16 mouse cellular contexts compared by ENCODE assay signal in genomic region chr9:111425952-111426351, GRCm38 (mm10). TPM values are rescaled to one million over a fixed set of nuclear protein-coding genes. Genes with fewer than 3 reads are reported as not detected.
"Had no signal": no experiment of that assay in that cellular context is flagged by ENCODE, and none has a peak within 500 bp of the region (broad histone marks: within the 10 kb centered on the region; RNA-seq: fewer than 3 reads in every experiment).

No protein-coding gene starts in this region.

- H3K9me3 ChIP-seq: limb, embryonic 10.5 days; liver, embryonic 15.5 days; midbrain, embryonic 15.5 days had no signal

- H3K27ac ChIP-seq: left cerebral cortex, adult 2 months; limb, embryonic 10.5 days; liver, embryonic 15.5 days; midbrain, embryonic 15.5 days had no signal

- H3K4me2 ChIP-seq: liver, embryonic 11.5 days; liver, embryonic 15.5 days; midbrain, embryonic 15.5 days had no signal

- H3K9ac ChIP-seq: liver, embryonic 15.5 days; midbrain, embryonic 15.5 days had no signal

- ATAC-seq: midbrain, embryonic 15.5 days had no signal

- H3K27me3 ChIP-seq: liver, embryonic 15.5 days; midbrain, embryonic 15.5 days had no signal

- H3K4me3 ChIP-seq: left cerebral cortex, adult 2 months; limb, embryonic 10.5 days; liver, embryonic 15.5 days; midbrain, embryonic 15.5 days had no signal

- DNase-seq: kidney, adult 9 months; kidney, postnatal 10 days; kidney, postnatal 4 days; lung, adult 2 months; lung, postnatal 36 days; retina, postnatal 1 day; right cerebral cortex, postnatal 4 days; spleen, adult 18-20 months; thymus, adult 18-20 months; thymus, postnatal 14 days had no signal

- H3K4me1 ChIP-seq: liver, embryonic 15.5 days had no signal

- H3K36me3 ChIP-seq: limb, embryonic 10.5 days; liver, embryonic 15.5 days; midbrain, embryonic 15.5 days had no signal

RNA-seq across cellular contexts. Expression of gene Dclk3, which starts 12.9 kb away (rescaled TPM):
- total RNA-seq: megakaryocyte progenitor cell, adult 5-6 weeks had no signal
- polyA plus RNA-seq: liver, embryonic 15.5 days had no signal
